Mouse (Mus musculus) T-helper 17 cell (primary cell): ENCODE data around the gene Fkbp2.

Experiments
- in situ Hi-C, 2 experiments: fragments of 300-600 bp; cut with MboI, MseI; formaldehyde crosslinking; loops; 1 replicate in 1 of 2; 2 replicates in 1 of 2; pipeline ENCODE4 v1.15.1; 2025; ENCODE audit warnings: high pct_unique_total_duplicates in 2 of 2

The Fkbp2 gene

DNA sequence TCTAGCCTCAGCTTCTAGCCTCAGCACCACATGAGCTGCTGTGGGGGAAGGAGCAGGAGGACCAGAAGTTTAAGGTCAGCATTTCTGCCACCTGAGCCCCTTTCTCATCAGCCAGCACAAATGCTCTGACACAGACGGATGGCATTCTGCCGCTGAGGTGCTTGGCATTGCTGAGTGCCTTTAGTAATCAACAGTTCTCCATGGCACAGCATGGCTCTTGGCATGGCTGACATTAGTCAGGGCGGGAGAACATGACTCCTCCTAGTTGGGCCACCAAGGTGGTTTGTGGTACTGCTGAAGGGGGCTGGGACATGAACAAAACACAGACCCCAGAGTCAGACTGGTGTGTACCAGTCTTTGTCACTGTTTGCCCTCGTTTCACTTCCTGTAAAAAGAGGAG is 32.1 kb downstream of the Fkbp2 start:
- in situ Hi-C loops: loop anchor here in 1 of 2 experiments (5.0 kb wide), 1 partner anchor 261 kb away; no protein-coding TSS in a partner anchor

DNA sequence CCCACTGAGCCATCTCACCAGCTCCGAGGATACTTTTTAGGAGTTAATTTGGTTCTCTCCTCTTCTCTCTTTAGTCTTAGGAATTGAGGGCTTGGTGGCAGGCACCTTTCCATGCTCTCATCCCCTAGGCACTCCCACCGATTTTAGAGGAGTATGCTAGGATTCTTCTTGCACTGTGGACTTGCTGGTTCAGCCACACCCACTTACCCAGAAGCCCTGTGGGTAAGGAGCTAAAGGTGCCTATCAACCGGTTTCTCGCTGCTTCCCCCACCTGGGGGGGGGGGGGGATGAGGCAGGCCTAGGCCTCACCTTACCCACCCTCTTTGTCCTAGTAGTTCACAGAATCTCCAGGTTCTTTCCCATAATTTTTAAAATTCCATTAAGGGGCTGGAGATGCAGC is 32.6 kb downstream of the Fkbp2 start:
- in situ Hi-C loops: loop anchor here in 1 of 2 experiments (5.0 kb wide), 1 partner anchor 260 kb away; no protein-coding TSS in a partner anchor

- in situ Hi-C loops: no loop called here
Observed at GRCm38 (mm10) chr19:6943709-6944108, 36.6 kb downstream of the Fkbp2 start.

DNA sequence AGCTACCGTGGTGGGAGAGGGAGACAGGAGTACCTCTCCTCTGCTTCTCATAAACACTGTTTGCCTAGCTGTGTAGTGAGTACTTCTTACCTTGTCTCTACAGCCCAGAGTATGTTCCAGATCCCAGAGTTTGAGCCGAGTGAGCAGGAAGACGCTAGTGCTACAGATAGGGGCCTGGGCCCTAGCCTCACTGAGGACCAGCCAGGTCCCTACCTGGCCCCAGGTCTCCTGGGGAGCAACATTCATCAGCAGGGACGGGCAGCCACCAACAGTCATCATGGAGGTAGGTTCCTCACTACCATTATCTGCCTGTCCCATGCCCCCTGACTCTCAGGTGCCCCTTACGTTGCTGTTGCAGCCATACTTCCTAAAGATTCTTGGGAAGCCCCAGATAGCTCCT is 37.5 kb downstream of the Fkbp2 start:
- in situ Hi-C loops: no loop called here

DNA sequence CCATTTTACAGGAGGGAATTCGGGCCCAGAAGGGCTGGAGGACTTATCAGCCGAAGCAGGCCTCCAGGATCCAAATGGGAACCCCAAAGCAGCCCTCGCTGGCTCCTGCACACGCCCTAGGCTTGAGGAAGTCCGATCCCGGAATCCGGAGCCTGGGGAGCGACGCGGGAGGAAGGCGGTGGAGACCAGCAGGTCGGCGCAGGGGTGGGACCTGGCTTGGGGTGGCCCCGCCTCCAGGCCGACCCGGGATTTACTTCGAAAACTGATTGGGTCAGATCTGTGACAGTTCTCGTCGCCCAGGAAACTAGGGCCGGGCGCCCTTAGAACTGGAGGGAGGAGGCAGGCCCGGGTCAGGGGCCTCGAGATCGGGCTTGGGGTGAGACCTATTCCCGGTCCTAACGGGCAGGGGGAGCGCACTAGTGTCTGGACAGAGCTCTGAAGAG is 38.0 kb downstream of the Fkbp2 start, which contains the start of gene Gpr137:
TSS of gene Gpr137 (minus strand) at position 232 of the 443 bp plus-strand sequence.
- in situ Hi-C loops: no loop called here

DNA sequence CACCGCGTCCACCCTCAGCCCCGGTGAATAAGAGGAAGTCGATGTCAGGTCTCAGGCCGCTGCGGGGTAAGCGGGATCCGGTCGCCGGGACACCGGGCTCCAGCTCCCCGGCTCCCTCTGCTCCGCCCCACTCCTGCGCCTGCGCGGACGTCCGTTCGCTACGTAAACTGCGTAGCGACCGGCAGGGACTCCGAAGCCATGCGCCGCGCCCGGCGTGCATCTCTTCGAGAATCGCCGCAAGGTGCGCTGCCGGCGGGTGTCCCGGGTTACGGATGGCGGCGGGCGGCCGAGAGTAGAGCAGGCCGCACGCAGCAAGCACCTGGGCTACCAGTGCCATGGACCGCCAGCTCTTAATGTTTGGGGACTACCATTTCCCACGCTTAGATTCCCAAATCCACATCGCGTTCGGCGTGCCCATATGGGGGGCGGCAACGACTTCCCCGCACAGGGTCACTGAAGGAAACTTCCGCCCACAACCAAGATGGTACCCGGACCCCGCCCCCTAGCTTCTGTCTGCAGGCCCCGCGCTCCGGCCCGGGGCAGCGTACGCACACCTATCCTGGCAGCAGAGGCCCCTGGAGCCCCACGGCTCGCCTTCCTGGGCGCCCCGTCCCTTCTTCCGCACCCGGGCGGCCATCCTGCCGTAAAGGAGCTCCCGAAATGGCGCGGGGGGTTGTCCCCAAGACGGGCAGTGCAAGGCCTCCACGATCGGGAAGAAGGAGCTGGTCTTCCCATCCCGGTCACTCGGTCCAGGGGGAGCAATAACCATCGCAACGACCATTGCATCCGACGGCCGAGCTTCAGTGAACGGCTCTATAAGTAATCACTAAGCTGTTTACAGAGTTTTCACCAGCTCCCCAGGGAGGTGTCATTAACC is 38.7 kb downstream of the Fkbp2 start, which contains the start of gene Bad:
TSS of gene Bad (plus strand) at position 490 of the 877 bp plus-strand sequence.
- in situ Hi-C loops: no loop called here

GRCm38 (mm10) chr19:6940396-6941351 is 39.6 kb downstream of the Fkbp2 start:
- in situ Hi-C loops: no loop called here

GRCm38 (mm10) chr19:6939106-6940002 is 40.9 kb downstream of the Fkbp2 start:
- in situ Hi-C loops: loop anchor here in 1 of 2 experiments (10.0 kb wide), 1 partner anchor 255 kb away; no protein-coding TSS in a partner anchor

DNA sequence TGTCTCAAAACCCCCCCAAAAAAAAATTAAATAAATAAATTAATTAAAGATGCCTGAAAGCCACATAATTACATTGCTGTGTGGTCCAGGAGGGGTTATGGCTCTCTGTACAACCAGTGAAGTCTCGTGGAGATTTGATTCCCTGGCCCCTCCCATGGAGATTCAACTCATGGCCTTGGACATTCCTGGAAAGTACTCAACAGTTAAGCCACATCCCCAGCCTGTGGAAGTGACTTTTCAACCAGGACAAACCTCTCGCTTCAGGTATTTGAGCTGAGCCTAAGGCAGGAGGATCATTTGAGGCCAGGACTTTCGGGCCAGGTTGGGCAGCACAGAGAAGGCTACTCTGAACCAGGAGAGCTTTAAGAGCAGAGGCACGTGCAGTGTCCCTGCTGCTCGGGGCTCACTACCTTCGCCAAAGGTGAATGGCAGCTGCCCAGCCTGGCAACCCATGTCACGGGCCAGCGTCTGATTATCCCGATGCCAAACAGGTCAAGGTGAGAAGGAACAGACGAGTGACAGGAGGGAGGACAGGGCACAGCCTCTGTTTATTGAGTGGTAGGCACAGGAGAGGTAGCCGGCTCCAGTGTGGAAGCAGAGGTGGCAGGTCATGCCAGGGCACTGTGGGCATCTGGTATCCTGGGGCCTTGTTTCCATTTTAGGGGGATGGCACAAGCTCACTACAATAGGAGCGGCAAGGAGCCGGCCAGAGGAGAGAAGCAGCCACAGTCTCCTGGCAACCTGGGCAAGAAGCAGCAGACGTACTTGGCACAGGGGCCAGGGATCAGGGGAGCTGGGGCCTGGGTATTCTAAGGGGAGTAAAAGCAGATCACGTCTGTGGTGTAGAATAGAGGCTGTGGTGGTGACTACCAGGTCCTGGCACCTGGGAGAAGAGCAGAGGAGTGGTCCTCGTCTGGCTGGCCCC is 42.5 kb downstream of the Fkbp2 start:
- in situ Hi-C loops: loop anchor here in 1 of 2 experiments (10.0 kb wide), 1 partner anchor 253 kb away; no protein-coding TSS in a partner anchor

- in situ Hi-C loops: loop anchor here in 1 of 2 experiments (10.0 kb wide), 1 partner anchor 251 kb away; no protein-coding TSS in a partner anchor
Observed at GRCm38 (mm10) chr19:6936299-6936698, 44.0 kb downstream of the Fkbp2 start.

DNA sequence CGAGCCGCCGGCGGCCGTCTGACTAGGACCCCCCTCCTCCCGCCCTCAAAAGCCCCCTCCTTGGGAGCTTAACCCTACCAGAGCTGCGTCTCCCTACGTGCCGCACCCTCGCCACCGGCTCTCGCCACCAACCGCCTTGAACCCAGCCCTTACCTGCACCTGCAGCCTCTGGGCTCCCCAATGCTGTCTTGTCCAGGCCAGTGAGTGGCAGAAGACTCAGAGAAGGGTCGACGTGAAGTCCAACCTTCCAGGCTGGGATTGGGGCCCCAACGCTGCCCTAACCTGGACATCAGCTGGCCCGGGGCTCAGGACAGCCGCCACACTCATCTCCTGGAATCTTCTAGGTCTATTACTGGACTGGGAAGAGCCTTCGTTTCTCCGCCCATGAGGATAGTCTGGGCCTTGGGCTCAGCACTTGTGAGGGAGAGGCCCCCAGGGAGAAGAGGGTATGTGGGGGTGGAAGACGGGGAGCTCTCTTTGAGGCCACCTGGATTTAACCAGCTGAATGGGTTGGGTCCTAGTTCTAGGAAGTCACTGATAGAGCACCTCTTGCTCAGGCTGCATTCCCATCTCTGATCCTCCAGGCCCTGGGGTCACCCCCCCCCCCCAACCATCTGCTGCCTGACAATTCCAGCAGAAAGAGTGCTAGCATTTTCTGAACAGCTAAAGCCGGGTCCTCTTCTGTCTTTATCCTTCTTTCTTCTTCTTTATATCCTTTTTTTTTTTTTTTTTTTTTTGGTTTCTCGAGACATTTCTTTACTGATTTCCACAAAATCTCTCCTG is 45.9 kb downstream of the Fkbp2 start, which contains the start of gene Kcnk4:
TSS of gene Kcnk4 (minus strand) at position 321 of the 783 bp plus-strand sequence.
- in situ Hi-C loops: loop anchor here in 1 of 2 experiments (10.0 kb wide), 1 partner anchor 250 kb away; no protein-coding TSS in a partner anchor

DNA sequence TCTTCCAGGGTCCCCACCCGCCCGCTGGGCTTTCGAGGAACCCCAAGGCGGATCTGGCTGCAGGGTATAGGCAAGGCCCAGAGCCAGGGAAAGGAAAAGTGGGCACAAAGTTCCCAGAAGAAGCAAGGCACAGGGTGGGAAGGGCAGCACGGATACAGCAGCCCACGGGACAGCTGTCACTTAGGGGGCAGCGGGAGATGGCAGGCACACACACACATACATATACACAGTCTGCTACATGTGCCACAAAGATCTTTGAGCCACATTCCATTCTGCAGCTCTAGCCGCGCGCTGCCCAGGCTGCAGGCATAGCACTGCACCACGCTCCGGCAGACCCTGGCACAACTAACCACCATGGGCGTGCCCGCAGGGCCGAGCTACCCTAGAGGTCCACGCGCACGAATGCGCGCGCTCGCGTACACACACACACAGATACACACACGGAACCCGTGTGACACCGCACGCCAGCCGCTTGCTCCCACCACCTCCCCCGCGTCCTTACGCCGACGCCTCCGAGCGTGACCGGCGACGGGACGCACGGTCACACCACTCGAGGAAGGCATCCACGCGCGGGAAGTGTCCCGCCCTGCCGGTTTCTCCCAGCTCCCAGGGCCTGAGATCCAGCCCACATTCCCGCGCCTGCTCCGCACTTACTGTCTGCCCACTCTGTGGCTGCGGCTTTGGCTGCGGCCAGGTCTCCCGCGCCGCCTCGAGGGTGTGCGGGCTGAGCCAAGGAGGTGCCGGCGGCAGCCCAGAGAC is 46.7 kb downstream of the Fkbp2 start:
- in situ Hi-C loops: loop anchor here in 1 of 2 experiments (10.0 kb wide), 1 partner anchor 249 kb away; no protein-coding TSS in a partner anchor

DNA sequence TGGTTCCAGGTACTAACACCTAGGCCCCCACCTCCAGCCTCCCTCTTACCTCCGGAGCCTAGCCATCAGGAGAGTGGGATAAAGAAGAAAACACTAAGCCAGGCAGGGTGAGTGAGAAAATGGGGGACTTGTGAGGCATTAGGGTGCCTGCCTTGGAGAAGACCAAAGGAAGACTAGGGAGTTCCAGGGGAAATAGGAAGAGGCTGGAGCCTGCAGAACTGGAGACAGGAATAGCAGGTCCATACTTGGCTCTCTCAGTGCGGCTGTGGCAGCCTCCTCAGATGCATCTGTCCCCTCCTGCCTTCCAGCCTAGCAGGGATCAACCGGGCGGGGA is 47.2 kb downstream of the Fkbp2 start:
- in situ Hi-C loops: loop anchor here in 1 of 2 experiments (10.0 kb wide), 1 partner anchor 248 kb away; no protein-coding TSS in a partner anchor

GRCm38 (mm10) chr19:6932018-6932417 is 48.3 kb downstream of the Fkbp2 start:
- in situ Hi-C loops: loop anchor here in 1 of 2 experiments (10.0 kb wide), 1 partner anchor 247 kb away; no protein-coding TSS in a partner anchor

DNA sequence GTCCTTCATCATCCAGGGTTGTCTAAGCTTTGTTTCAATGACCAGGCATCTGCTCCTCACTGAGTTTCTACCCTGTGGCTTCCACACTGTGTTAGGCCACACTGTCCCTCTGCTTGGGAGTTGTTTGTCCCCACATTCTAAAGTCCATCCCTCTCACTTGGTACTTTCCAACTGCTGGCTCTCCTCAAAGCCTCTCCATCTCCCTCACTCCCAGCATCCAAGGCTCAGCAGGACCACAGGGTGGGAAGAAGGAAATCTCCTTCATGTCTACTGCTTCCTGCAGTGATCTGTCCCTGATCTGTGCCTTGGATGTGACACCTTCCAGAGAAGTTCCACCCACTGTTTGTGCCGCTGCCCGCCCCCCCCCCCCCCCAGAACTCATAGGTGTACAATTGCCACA is 49.3 kb downstream of the Fkbp2 start:
- in situ Hi-C loops: loop anchor here in 1 of 2 experiments (10.0 kb wide), 1 partner anchor 246 kb away; no protein-coding TSS in a partner anchor

DNA sequence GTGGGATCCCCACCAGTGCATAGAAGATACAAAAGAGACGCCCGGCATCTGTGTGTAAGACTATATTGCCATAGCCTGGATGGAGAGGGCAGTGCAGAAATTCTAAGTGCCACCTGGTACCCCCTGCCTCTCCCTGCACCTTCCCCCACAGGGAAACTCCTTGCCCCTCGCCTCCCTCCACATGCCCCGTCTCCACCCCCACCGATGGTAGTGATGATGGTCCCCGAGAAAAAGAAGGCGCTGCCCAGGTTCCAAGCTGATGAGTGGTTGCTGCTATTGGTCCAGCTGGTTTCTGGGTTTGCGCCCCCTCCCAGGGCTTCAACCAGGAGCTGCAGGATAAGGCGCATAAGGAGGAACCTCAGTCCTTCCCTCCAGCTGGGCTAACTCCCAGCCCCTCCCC is 52.2 kb downstream of the Fkbp2 start:
- in situ Hi-C loops: no loop called here
